Mouse (Mus musculus) erythroblast, embryonic 14.5 days (primary cell): ENCODE results near the gene Ccdc106.
"Not testable (repeated sequence)": the region's sequence is repeated elsewhere in the genome, so short reads cannot be mapped to it uniquely, and the experiment has no call there.

Experiments
- GATA1 ChIP-seq: IDR thresholded peaks from 2 replicates; pipeline ENCODE4 v1.6.1; 2012; ENCODE audit warnings: low read length, inconsistent platforms, mixed read lengths
- TAL1 ChIP-seq: IDR thresholded peaks from 3 replicates; pipeline ENCODE4 v1.6.1; 2012; ENCODE audit warnings: low read length, inconsistent platforms, mixed read lengths

GRCm38 (mm10) chr7:5079365-5080009, 59.1 kb downstream of the Ccdc106 start:
- TF ChIP-seq TAL1, GATA1: not testable (repeated sequence)
